Mouse (Mus musculus): ENCODE results near the gene Mrps12. TPM values are rescaled to one million over a fixed set of nuclear protein-coding genes. Genes with fewer than 3 reads are reported as not detected.
"Not testable (repeated sequence)": the region's sequence is repeated elsewhere in the genome, so short reads cannot be mapped to it uniquely, and the experiment has no call there.

Gene Mrps12
- polyA plus RNA-seq, 1 experiment = 56.6 TPM

DNA sequence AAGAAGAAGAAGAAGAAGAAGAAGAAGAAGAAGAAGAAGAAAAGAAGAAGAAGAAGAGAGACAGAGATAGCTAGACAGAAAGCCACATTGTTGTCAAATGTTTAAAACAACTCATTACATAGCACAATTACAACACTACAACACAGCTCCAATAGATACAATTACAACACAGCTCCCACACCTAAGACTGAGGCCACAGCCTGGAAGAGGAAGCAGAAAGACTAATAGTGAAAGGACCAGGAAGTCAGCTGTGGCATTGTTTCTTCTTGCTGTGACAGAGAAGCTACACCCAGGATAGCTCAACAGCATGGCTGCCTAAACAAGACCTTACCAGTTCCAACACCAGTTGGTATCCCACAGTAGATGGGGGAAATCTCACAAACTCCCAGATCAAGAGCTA lies 32.2 kb downstream of the Mrps12 start:
- no peak for DNase-seq (ENCODE audit: low read depth)

DNA sequence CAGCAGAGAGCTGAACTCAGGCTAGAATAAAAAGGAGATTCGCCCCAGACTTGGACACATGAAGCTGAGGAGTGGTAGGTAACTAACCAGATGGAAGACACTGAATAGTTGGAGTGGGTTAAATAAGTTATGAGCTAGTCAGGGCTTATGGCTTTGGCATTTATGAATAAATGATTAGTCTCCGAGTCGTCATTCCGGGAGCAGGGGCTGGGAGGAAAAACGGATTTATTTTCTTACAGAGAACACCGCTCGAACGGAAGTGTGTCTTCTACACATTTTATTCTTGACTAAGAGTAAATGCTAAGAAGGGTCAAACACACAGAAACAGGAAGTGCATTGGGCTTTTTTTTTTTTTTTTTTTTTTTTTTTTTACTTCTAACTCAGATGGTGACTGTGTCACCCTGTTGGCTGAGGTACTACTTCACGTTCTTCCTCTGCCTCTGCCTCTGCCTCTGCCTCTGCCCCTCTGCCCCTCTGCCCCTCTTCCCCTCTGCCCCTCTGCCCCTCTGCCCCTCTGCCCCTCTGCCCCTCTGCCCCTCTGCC lies 38.9 kb downstream of the Mrps12 start:
- DNase-seq (ENCODE audit: low read depth) = no peak

DNA sequence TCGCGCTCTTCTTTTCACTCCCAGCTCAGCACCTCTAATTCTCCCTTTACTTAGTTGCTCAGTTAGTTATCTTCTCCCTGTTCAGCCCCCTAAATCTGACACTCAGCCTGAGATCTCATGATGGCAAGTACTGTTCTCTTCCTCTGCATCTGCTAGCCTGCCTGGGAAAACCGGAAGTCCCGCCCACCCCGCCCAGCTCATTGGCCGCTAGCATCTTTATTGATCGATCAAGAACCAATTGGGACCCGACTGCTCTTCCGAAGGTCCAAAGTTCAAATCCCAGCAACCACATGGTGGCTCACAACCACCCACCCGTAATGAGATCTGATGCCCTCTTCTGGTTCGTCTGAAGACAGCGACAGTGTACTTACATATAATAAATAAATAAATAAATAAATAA lies 40.3 kb downstream of the Mrps12 start:
- DNase-seq (ENCODE audit: low read depth) = not testable (repeated sequence)

DNA sequence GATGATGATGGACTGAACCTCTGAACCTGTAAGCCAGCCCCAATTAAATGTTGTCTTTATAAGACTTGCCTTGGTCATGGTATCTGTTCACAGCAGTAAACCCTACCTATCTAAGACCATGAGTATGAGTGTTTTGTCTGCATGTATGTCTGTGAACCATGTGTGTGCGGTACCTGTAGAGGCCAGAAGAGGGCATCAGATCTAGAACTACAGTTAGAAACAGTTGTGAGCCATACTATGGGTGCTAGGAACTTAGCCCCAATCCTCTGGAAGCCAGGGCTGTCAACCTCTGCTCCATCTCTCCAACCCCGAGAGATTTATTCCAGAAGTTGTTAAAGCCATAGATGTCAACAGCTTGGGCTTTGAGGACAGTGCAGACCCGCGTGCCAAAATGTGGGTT lies 41.4 kb downstream of the Mrps12 start:
- DNase-seq (ENCODE audit: low read depth) = no peak

DNA sequence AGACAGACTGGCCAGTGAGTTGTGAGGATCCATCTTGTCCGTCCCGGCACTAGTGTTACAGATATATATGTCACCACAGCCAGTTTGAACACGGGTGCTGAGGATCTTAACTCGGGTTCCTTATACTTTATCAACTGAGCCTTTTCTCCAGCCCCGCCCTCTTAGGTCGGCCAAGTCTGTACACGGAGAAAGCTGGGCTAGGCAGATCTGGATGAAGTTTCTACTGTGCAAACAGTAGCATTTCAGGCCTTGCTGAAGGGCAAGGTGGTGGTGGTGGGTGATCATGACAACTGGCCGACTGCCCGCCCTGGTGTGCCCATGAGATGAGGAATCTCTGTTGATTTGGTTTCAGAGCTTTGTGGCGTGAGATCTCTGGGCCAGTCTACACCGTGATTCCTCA lies 44.3 kb downstream of the Mrps12 start:
- no peak for DNase-seq (ENCODE audit: low read depth)

DNA sequence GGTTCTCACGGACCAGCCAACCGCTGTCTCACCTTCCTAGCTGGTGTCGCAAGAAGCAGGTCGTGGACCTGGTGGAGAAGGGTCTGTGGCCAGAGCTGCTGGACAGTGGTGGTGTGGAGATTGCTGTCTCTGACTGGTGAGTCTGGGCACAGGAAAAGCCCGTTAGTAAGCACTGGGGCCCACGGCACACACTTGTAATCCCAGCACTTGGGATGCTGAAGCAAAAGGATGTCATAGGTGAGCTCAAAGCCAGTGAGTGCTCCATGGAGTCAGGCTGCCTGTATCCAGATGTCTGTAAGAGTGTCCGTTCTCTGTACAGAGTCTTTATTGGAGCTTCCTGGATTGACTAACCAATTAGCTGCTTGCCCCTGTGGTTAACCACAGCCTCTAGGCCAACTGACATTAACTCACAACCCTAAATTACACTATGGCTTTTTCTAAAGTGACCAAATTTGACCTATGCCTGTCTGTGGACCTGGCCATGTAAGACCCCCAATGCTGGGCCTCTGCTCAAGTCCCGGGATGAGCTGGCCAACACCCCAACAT lies 46.6 kb downstream of the Mrps12 start:
- DNase-seq (ENCODE audit: low read depth) = no peak

DNA sequence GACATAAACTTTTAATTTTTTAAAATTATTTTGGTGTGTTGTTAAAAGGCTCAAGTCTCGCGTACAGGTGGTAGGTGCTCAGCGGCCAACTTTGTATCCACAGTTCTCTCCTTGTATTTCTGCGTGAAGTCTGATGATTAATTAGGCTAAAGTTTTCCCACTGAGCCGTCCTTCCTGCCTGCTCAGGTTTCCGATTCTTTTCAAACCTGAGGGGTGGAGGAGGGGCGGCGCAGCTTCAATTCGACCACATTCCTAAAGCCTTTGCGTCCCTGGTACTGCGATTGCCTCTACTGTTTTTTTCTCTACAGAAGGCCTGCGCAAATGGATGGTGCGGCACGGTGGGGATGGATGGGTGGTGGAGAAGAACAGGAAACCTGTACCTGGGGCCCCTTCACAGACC lies 47.2 kb downstream of the Mrps12 start:
- no peak for DNase-seq (ENCODE audit: low read depth)

DNA sequence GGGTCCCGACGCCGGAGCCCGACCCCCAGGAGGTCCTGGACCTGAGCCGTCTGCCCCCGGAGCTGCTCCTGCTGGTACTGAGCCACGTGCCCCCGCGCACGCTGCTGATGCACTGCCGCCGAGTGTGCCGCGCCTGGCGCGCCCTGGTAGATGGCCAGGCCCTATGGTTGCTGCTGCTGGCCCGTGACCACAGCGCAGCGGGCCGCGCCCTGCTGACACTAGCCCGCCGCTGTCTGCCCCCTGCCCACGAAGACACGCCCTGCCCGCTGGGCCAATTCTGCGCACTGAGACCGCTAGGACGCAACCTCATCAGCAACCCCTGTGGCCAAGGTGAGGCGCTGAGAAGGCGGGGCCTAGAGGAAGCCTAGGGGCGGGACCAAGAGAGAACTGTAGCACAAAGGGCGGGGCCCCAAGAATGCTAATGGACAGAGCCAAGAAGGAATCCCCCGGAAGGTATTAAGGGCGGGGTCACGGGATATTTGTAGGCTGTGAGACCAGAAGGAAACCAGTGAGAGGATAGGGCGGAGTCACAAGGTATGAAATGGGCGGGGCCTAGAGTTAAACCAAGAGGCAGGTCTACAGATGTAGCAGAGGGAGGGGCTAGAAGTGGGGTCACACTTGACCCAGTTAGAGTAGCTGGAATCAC lies 48.2 kb downstream of the Mrps12 start:
- DNase-seq (ENCODE audit: low read depth) = peak; percentile 90

DNA sequence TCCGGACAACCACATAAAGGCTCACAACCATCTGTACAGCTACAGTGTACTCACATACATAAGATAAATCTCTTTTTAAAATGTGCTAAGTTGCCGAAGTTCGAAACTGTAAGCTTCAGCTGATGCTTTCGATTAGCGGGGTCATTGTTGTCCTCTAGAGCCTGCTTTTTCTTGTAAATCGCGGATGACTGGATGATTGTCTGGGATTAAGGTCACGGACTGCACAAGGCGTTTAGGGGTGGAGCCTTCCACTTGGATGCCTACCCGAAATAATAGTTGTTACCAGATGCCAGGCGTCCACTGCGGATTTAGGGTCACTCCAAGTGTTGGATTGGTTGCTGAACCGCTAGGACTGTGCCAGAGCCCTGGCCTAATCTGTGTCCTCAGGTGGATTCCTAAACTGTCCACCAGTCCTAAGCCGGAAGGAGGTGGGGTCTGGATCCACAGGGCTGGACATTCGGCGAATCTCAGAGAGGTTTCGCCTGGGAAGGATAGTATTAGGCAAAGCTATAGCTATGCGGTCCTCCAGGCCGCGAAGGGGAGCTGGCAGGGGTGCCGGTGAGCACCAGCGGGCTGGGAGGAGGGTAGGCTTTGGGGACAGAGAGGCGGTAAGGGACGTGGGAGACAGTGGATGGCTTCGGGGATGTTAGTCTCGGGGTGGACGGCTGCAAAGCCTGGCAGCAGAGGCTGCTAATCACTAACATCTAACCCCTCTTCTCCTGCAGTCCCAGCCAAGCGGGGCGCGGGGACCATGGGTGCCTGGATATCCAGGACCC lies 48.9 kb downstream of the Mrps12 start, which contains the start of gene Fbxo27:
Fbxo27 (plus strand) TSS at position 305 of the 776 bp plus-strand sequence.
- DNase-seq (ENCODE audit: low read depth) = no peak

DNA sequence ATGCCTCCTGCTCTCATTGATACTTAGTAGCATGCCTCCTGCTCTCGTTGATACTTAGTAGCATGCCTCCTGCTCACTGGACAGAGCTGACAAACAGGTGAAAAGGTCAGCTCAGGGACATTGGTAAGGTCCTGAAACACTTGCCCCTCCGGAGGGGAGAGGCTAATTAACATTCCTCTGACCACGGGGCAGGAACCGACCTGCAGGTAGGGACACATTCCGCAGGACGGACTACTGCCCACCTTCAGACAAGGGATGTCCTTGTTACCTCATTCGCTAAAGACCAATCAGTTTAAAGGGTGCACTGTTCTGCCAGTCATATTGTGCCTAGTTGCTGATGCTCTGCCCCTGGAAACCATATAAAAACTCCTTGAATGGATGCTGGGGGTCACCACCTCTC lies 50.5 kb downstream of the Mrps12 start:
- DNase-seq (ENCODE audit: low read depth) = no peak

Other genes with a start within 250 kb of the Mrps12 start
- gene Ifnl2, start 231.4 kb downstream of the Mrps12 start, polyA plus RNA-seq (2012; rRNA removed) = not detected in 2 replicates
- not detected in 2 replicates for gene Ifnl3, start 219.0 kb downstream of the Mrps12 start, polyA plus RNA-seq (2012; rRNA removed)
- 0.86 and 6.9 TPM in 2 replicates for gene Sycn, start 200.9 kb downstream of the Mrps12 start, polyA plus RNA-seq (2012; rRNA removed)
- 0.23 and 0.65 TPM in 2 replicates for gene Nccrp1, start 194.6 kb downstream of the Mrps12 start, polyA plus RNA-seq (2012; rRNA removed)
- gene Samd4b, start 143.7 kb downstream of the Mrps12 start, polyA plus RNA-seq (2012; rRNA removed) = 72.6 and 88.2 TPM in 2 replicates
- gene Pak4, start 143.6 kb downstream of the Mrps12 start, polyA plus RNA-seq (2012; rRNA removed) = 33.8 and 43.6 TPM in 2 replicates
- 0.37 TPM in 1 of 2 replicates, not detected in the other for gene Acp7, start 110.5 kb downstream of the Mrps12 start, polyA plus RNA-seq (2012; rRNA removed)
- 2.4 and 3.1 TPM in 2 replicates for gene Fbxo27, start 49.0 kb downstream of the Mrps12 start, polyA plus RNA-seq (2012; rRNA removed)
- gene Fbxo17, start 25.0 kb downstream of the Mrps12 start, polyA plus RNA-seq (2012; rRNA removed) = 1.5 and 1.6 TPM in 2 replicates
- gene Sars2, start 172 bp upstream of the Mrps12 start, polyA plus RNA-seq (2012; rRNA removed) = 12.5 and 16.1 TPM in 2 replicates
- not detected in 2 replicates for gene Ccer2, start 14.4 kb upstream of the Mrps12 start, polyA plus RNA-seq (2012; rRNA removed)
- 88.4 and 92.4 TPM in 2 replicates for gene Sirt2, start 24.9 kb upstream of the Mrps12 start, polyA plus RNA-seq (2012; rRNA removed)
- gene Nfkbib, start 25.7 kb upstream of the Mrps12 start, polyA plus RNA-seq (2012; rRNA removed) = 39.2 and 41.0 TPM in 2 replicates
- gene Rinl, start 47.1 kb upstream of the Mrps12 start, polyA plus RNA-seq (2012; rRNA removed) = 2.7 and 3.7 TPM in 2 replicates
- gene Hnrnpl, start 66.7 kb upstream of the Mrps12 start, polyA plus RNA-seq (2012; rRNA removed) = 298 and 302 TPM in 2 replicates
- 508 and 671 TPM in 2 replicates for gene Ech1, start 83.4 kb upstream of the Mrps12 start, polyA plus RNA-seq (2012; rRNA removed)
- gene Lgals4, start 92.0 kb upstream of the Mrps12 start, polyA plus RNA-seq (2012; rRNA removed) = 21.7 and 30.4 TPM in 2 replicates
- gene Lgals7, start 122.0 kb upstream of the Mrps12 start, polyA plus RNA-seq (2012; rRNA removed) = 11.2 and 12.3 TPM in 2 replicates
- gene Capn12, start 139.6 kb upstream of the Mrps12 start, polyA plus RNA-seq (2012; rRNA removed) = 0.28 and 0.42 TPM in 2 replicates
- 311 and 323 TPM in 2 replicates for gene Actn4, start 220.5 kb upstream of the Mrps12 start, polyA plus RNA-seq (2012; rRNA removed)
- gene Eif3k, start 240.0 kb upstream of the Mrps12 start, polyA plus RNA-seq (2012; rRNA removed) = 309 and 336 TPM in 2 replicates
- 6.2 and 6.6 TPM in 2 replicates for gene Map4k1, start 240.2 kb upstream of the Mrps12 start, polyA plus RNA-seq (2012; rRNA removed)

All from gonadal fat pad, adult 2 months (tissue).